Mouse (Mus musculus) stomach, postnatal 0 days (tissue): ENCODE measurements around the gene Brd1.

Source experiments
- CTCF ChIP-seq: IDR thresholded peaks from 2 replicates; pipeline ENCODE4 v1.5.1; 2016; ENCODE audit warnings: antibody characterized with exemption, low read depth, mild to moderate bottlenecking, moderate library complexity
- EP300 ChIP-seq: optimal IDR thresholded peaks from 2 replicates; pipeline ENCODE3; 2016; ENCODE audit warnings: antibody characterized with exemption

DNA sequence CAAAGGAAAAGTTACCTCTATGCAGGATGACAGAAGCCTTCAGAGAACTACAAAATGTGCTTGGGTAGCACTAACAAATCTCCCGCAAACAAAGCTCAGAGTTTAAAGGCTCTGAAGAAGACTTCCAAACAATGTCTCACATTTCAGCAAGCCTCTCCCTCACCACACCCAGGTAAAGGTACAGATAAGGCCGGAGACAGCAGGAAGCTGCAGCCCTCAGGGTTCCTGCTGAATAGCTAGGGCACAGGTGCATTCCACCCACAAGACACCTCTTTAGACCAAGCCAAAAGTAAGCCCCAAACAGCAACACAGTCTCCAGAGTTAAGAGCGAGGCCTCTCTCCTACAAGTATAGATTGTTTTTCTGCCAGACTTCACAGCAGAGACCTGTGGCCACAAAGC lies 3.3 kb downstream of the Brd1 start:
- TF ChIP-seq CTCF (no peak), EP300 (no peak)
